Mouse (Mus musculus): ENCODE data around the gene Irf9.
A peak's percentile ranks its signal among the peaks of the same experiment; 100 is the strongest.

Irf9 gene

GRCm38 (mm10) chr14:55580731-55581130 is 22.6 kb upstream of the Irf9 start:
- DNase-seq (ENCODE audit: low spot score in 2 of 2) = no peak

GRCm38 (mm10) chr14:55581981-55582681 is 21.2 kb upstream of the Irf9 start:
- DNase-seq (ENCODE audit: low spot score in 2 of 2) = no peak

- no peak for DNase-seq (ENCODE audit: low spot score in 2 of 2)
These were observed 19.1 kb upstream of the Irf9 start for GRCm38 (mm10) chr14:55584303-55584701.

GRCm38 (mm10) chr14:55584702-55585565 is 18.4 kb upstream of the Irf9 start, which contains the start of gene Emc9:
Gene Emc9 (minus strand): TSS chr14:55585302.
- DNase-seq (ENCODE audit: low spot score in 2 of 2) = peak; percentile 84 to 89

DNA sequence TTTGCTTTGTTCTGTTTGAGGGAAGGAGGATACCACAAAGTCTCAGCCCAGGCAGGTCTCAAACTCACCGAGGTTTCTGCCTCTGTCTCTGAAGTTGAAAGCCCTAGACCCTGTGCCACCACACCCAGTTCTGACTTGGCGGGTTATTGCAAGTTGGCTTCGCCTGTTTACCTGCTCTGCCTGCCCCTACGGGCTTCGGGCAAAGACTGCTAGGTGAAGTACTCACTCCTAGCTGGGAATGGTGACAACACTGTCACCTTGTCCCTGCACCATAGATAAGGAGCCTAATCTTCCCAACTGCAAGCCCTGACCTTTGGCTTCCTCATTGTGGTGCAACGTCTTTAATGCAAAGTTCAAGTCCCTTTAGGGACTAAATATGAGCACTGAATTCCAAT is 17.8 kb upstream of the Irf9 start:
- DNase-seq (ENCODE audit: low spot score in 2 of 2) = peak; percentile 35 to 48

DNA sequence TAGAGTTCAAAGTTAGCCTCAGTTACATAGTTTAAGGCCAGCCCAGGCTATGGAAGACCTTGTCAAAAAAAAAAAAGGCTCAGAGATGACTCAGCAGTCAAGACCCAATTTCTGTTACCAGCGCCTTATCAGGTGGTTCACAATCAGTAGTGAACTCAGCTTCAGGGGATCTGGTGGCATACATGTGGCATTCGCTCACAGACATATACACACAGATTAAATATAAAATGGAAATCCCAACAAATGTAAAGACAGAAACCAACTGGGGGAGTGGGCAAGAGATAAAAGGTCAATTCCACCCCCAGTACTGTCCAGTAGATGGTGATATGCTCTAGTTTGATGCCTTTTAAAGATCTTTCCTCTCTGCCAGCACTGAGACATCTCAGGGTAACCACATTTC is 17.2 kb upstream of the Irf9 start:
- no peak for DNase-seq (ENCODE audit: low spot score in 2 of 2)

DNA sequence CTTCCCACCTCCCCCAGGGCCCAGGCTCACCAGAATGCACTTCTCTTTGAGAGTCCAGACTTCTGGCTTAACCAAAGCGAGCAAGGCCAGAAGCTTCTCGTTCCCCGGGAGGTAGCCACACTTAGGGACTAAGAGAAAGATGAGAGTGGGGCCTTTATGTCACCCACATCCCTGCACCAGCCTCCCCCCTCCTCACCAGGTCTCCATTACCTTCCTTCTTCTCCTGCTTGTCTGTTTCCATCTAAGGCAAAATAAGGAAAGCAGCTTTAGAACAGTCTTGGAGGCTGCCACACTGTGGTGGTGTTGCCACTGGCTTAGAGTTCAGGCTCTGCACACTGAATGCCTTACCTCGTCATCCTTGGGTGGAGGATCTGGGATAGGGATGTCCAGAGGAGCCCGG is 14.1 kb upstream of the Irf9 start:
- DNase-seq (ENCODE audit: low spot score in 2 of 2) = no peak

GRCm38 (mm10) chr14:55589771-55590448 is 13.5 kb upstream of the Irf9 start:
- DNase-seq (ENCODE audit: low spot score in 2 of 2) = peak; percentile 38 to 61

DNA sequence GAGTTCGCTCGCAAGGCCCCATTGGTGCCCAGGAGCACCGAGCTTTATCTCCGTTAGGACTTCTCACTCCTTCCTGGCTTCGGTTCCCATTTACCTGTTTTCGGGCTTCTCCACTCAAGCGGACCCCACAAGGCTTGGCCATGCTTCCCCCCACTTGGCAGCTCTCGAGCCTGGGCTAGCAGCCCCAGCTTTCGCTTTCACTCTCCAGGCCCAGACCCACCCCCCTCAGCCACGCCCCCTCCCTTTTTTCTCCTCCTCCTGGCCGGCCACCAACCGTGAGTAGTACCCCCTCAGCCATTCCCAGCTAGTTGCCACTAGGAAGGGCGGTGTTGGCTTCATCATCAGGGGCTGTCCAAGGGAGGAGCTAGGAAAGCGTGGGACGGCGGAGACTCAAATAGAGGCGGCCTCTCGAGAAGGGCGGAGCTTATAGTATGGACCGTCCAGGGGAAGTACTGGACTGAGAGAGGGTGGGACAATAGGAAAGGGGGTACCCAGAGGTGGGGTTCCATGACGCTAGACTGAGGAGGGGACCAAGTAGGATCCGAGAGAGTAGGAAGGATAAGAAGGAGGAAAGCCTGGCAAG is 12.5 kb upstream of the Irf9 start, which contains the start of gene Psme2:
Gene Psme2 (minus strand): TSS at position 366 of the 583 bp plus-strand sequence.
- DNase-seq (ENCODE audit: low spot score in 2 of 2) = peak; percentile 89 to 92

DNA sequence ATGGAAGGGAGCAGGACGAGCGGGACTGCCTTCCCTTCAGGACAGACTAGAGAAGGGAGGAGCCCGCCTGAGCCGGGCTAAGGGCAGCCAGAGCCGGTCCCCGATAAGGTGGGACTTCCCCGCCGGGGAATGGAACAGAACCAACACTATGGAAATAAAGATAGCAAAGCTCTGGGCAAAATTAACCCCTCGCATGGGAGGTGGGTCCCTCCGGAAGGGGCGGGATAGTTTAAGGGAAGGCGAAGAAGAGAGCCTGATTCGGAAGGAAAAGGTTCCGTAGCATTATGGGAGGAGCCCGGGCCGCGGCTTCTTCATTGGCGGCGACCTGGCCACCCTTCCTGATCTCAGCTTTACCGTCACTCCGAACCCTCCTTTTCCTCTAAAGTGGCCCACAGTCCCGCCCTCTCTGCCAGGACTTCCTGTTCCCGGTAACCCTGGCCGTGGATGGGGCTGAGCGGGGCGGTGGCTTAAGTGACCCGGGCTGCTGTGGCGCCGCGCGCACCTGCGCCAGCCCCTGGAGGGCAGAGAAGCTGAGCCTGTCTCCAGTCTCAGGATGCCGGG is 12.0 kb upstream of the Irf9 start, which contains the start of gene Rnf31:
Gene Rnf31 (plus strand): TSS at position 378 of the 561 bp plus-strand sequence.
- DNase-seq (ENCODE audit: low spot score in 2 of 2) = peak; percentile 95 to 96

DNA sequence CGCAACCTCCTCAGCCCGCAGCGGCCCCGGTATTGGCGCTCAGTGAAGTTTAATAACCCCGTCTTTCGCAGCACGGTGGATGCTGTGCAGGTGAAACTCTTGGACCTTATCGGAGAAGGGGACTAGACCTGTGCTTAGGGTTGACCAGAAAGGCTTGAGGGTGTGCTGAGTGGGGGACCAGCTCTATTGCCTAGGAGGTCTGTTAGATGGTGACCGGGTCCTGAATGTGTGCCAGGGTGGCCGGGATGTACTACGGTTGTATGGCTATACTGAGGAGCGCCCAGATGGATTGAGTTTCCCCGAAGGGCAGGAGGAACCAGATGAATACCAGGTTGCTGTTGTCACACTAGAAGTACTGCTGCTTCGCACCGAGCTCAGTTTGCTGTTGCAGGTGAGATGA is 11.1 kb upstream of the Irf9 start:
- DNase-seq (ENCODE audit: low spot score in 2 of 2) = no peak

DNA sequence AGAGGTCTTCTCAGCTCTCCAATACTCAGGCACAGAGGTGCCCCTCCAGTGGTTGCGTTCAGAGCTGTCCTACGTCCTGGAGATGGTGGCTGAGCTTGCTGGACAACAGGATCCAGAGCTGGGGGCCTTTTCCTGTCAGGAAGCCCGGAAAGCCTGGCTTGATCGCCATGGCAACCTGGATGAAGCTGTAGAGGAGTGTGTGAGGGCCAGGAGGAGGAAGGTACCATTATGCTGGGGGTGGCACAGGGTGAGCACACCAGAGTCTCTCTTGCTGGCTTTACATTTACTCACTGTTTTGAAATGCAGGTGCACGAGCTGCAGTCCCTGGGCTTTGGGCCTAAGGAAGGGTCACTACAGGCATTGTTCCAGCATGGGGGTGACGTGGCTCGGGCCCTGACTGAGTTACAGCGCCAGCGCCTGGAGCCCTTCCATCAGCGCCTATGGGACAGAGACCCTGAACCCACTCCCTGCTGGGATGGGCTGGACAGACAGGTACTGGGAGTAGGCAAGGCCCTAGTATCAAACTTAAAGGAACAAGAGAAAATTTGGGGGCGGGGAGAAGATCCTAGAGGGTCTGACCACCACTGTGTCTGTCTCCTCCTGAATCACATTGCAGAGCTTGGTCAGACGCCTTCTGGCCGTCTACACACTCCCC is 7.2 kb upstream of the Irf9 start:
- no peak for DNase-seq (ENCODE audit: low spot score in 2 of 2)

- DNase-seq (ENCODE audit: low spot score in 2 of 2) = no peak
These were observed 4.6 kb upstream of the Irf9 start for GRCm38 (mm10) chr14:55598521-55599390.

DNA sequence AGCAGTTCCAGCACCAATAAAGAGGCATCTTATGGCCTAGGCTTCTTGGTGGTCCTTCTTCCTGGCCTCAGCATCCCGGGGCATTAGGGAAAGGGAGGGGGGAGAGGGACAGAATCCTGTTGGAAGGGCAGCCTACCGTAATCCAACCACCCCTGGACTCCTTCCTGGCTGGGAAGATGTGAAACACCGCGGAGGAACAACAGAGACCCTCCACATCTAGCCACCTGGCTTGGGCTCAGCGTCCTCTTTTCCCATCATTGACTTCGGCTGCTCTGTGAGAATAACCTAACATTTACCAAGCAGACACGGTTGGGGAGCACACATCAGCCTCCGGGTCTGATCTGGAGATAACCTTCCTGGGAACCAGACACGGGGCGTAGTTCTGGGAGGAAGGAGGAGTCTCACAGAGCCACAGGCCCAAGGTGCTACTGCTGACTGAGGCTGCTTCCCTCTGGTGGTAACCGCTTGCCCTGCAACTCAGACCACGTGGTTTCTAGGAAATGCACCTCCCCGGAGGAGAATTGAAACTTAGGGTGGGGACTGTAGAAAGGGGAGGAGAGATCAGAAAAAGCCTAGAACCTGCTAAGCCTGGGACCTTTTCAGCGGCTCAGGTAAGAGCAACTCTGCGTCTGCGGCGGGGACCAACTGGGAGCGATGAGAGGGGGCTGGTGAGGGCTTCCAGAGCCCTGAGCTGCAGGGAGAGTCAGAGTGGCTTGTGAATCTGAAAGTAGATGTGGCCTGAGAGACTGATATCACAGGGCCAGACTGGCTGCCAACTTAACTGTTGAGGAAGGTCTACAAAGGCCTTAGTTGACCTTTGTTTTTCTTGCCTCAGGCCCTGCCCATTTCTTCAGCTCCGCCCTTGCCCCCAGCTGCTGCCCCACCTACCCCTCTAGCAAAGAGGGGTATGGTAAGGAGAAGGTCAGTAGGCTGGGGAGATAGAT is 534 bp downstream of the Irf9 start:
- peak; percentile 96 for DNase-seq (ENCODE audit: low spot score in 2 of 2)

DNA sequence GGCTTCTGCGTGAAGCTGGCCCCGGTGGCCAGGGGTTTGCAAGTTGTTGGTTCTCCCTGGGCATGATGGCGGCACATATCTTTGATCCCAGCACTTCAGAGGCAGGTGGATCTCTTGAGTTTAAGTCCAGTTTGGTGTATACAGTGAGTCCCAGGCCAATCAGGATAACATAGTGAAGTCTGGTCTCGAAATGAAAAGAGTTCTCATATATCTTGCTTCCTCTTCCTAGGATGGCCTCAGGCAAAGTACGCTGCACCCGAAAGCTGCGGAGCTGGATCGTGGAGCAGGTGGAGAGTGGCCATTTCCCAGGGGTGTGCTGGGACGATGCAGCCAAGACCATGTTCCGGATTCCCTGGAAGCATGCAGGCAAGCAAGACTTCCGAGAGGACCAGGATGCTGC is 1.5 kb downstream of the Irf9 start:
- DNase-seq (ENCODE audit: low spot score in 2 of 2) = no peak

- no peak for DNase-seq (ENCODE audit: low spot score in 2 of 2)
These were observed 2.5 kb downstream of the Irf9 start for GRCm38 (mm10) chr14:55605743-55606459.

DNA sequence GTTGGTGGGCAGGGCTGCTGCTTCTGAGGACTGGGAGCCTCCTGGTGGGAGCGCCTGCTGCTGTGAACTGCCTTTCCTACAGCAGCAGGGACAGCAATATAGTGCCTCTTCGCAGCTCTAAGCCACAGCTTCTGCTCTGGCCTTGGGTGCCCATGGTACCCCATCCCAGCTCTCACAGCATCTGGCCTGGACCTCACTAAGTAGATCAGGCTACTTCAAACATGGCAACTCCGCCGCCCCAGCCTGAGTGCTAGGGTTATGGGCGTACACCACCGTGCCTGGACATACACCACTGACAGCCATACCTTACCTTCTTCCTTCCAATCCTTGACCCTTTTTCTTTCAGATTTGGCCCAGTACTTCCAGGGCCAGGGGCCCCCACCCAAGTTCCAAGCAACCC is 5.0 kb downstream of the Irf9 start:
- no peak for DNase-seq (ENCODE audit: low spot score in 2 of 2)

GRCm38 (mm10) chr14:55613346-55613745 is 10.0 kb downstream of the Irf9 start:
- DNase-seq (ENCODE audit: low spot score in 2 of 2) = no peak
